Mouse (Mus musculus): ENCODE measurements around the gene Cntnap3.

The Cntnap3 gene

GRCm38 (mm10) chr13:64903585-64904208 is at the start of gene Cntnap3:
Cntnap3 (minus strand) TSS chr13:64903955.
- peak; percentile 44 for DNase-seq

GRCm38 (mm10) chr13:64917191-64917590 is 13.4 kb upstream of the Cntnap3 start, which contains the start of gene Spata31:
Spata31 (plus strand) TSS chr13:64917406.
- DNase-seq = no peak

- DNase-seq = no peak
Measured at GRCm38 (mm10) chr13:64903132-64903531, 623 bp downstream of the Cntnap3 start.

DNA sequence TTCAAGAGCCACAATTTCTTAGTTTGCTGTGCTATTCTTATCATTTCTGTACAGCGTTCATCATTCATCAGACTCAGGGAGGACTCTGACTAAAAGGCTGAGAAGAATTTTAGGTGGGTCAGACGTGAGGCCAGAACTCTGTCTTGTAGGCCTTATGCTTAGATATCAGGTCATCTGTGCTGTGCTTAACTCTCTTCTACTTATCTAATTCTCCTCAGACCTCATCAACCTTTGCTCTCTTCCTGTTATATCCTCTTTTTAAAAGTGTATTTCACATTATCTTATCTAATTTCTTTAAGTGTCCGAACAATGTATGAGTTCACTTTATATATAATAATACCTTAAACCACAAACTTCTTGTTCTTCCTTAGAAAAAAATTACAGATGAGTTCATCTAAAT is 38.4 kb downstream of the Cntnap3 start:
- no peak for DNase-seq

- peak; percentile 5 for DNase-seq
Measured at GRCm38 (mm10) chr13:64824856-64825255, 78.9 kb downstream of the Cntnap3 start.

DNA sequence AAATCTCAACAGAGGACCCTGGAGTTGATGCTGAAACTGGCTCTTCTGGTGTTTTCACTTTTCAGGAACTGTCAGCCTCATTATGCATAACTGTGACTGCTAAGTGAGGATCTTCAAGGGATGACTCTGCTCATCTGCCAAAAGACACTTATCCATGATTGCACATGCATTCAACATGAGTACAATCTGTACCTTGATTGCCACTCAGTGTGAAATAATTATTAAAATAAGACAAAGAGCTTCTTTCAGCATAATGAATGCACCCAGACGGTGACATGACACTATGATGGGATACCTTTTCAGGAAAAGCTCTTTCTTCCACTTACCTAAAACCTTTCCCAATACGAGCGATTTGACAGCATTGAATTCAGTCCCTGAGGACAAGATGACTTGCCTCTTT is 158.4 kb downstream of the Cntnap3 start:
- DNase-seq = no peak

GRCm38 (mm10) chr13:64732244-64732643 is 171.5 kb downstream of the Cntnap3 start:
- no peak for DNase-seq

GRCm38 (mm10) chr13:64716791-64717190 is 187.0 kb downstream of the Cntnap3 start:
- no peak for DNase-seq

DNA sequence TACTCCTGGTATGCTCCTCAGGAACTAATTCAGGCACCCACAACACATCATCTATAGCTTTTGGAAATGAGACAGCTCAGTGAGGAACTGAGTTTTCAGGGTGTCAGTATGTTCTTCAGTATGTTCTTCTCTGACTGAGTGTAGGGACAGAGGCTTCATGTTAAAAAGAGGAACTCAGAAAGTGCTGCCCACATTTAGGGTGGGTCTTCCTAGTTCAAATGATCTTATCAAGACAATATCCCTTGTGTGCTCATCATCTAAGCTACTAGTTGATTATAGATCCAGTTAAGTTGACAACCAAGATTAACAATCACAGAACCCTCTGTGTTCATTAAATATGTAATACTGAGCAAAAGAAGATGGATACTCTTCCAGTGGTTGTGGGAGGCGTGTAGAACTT is 211.3 kb downstream of the Cntnap3 start:
- no peak for DNase-seq

Data from liver (tissue).